Mouse (Mus musculus) gastrocnemius, postnatal 4 days (tissue): ENCODE data around the gene Fam213b. TPM values are rescaled to one million over a fixed set of nuclear protein-coding genes. Genes with fewer than 3 reads are reported as not detected.

Experiments
- DNase-seq, 2 experiments: peaks; one replicate each; pipeline ENCODE4 v3.0.0; 2021 to 2022; ENCODE audit warnings: low spot score in 2 of 2, mixed read lengths in 2 of 2
- long read RNA-seq, 2 experiments: library from polyadenylated mRNA; stranded (forward); transcript quantifications; one replicate each; pipeline ENCODE4 v2.0.0; 2021
- total RNA-seq, 2 experiments: library from RNA; stranded (reverse); gene quantifications; 2 replicates each; pipeline ENCODE4 v1.2.3; 2021

Gene Fam213b
- total RNA-seq: 100 to 1,000 TPM; 100 to 112 TPM
- long read RNA-seq, experiment 1, transcript Fam213b-201 (7 exons, 883 nt): major isoform, 73 of 78 reads
- long read RNA-seq, experiment 1, partial matches to known transcripts: 4 of 78 reads
- long read RNA-seq, experiment 1, other reads (novel, unspliced or antisense): 1 of 78 reads
- long read RNA-seq, experiment 2, transcript Fam213b-201 (7 exons, 883 nt): major isoform, 64 of 72 reads
- long read RNA-seq, experiment 2, partial matches to known transcripts: 3 of 72 reads
- long read RNA-seq, experiment 2, other reads (novel, unspliced or antisense): 5 of 72 reads

DNA sequence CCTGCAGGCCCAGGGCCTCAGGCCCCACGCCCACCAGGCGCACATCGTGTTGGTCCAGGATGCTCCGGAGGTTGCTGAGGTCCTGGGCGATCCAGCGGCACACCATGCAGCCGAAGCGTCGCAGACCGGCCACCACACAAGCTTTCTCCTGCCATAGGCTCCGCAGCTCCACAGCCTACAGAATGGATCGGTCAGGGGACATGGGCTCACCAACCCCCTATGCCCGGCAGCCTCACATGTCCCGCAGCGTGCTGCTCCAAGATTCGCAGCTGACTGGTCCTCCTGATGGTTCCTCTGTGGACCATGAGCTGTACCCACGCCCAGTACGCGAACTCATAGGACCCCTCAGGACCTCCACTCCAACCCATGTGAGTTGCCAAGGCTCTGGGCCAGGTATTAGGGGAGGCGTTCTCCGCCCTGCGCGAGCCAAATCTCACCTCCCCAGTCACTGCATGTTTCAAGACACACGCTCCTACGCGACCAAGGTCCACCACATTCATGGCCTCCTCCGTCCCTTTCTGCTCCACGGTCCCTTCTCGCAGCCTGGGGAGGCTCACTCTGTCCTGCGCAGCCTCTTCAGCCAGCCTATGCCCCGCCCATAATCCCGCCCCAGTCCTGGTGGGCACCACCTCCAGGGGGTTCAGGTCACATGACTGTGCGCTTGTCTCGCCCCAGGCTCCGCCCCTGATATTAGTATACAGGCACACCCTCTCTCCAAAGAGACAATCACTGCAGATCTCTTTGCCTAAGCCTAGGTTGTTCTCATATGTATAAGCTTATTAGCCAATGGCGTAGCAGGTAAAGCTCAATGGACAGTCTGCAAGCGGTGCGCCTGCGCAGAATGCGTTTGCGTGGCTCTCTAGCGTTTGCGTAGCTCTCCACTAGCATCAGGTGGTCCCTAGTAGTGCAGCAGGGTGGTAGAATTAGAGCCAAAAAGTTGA lies at the start of gene Fam213b:
Fam213b (minus strand) TSS at position 630 of the 941 bp plus-strand sequence.
- DNase-seq: peak in 1 of 2 experiments; percentile 64

DNA sequence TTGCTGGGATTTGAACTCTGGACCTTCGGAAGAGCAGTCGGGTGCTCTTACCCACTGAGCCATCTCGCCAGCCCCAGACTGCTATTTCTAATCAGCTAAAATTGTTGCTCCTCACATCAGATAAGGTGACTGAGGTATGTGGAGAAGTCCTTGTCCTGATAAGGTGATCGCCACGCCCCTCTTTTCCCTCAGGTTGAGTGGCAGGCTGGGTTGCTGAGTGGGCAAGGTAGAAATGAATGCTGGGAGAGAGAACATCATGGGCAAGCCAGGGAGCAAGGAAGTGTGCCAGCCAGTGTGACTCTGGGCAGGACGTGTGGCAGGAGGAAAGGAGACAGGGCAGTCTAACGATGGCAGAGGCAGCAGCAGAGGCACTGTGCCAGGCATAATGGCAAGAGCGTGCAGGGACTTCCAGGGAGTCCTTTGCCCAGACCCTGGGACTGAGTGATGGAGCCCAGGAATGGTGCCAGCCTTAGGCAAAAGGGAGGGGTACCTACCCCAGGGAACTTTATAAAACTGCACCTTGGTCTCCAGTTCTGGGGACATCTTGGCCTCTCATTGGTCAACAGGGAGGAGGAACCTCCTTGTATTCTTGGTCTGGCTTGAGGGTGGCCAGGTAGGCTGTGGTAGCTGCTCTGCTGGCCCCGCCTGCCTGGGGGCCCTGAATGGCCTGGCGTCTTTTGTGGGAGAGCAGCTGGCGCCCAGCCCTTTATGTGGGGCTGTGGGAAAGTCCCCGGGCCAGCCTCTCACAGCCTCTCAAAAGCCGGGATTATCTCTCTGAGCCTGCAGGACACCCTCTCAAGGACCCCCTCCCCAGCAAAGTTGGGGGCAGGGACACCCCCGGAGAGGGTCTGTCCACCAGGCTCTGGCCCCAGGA lies 49.4 kb upstream of the Fam213b start:
- no peak for DNase-seq

DNA sequence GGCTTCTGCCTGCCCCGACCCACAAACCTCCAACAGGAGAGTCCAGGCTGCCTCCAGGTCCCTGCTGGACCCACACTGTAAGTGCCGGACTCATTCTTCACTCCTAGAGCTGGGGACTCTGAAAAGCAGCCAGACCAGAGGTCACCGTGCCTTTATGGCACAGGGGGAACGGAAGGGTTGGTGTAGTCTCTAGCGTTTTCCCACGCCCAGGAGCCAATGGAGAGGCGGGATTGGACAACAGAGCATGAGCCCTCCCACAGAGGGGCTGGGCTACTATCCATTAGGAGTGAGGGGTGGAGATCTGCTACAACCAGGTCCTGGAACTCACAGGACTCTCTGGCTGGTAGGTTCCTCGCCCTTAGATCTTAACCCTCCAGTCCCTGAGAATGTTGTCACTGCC lies 47.4 kb upstream of the Fam213b start:
- peak in 1 of 2 experiments; percentile 52 for DNase-seq

DNA sequence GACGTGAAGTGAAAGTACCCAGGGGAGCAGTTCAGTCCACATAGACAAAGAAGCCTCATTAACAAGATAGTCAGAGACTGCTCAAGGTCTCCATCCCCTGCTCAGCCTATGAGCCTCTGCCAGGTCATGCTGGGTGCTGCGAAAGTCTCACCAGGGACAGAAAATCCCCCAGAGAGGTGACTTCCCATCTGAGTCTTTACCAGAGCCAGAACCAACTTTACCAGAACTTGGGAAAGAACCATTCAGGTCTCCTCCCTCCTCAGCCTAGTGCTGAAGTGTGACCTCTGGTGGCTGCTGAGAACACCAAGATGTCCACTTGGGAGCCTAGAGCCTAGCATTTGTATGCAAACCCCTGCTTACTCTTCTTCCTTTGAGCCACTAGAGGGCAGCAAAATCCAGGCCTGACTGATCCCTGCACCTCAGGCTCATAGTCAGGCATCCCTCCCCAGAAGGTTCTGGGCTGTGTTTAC lies 45.2 kb upstream of the Fam213b start:
- DNase-seq: peak in 1 of 2 experiments; percentile 71

DNA sequence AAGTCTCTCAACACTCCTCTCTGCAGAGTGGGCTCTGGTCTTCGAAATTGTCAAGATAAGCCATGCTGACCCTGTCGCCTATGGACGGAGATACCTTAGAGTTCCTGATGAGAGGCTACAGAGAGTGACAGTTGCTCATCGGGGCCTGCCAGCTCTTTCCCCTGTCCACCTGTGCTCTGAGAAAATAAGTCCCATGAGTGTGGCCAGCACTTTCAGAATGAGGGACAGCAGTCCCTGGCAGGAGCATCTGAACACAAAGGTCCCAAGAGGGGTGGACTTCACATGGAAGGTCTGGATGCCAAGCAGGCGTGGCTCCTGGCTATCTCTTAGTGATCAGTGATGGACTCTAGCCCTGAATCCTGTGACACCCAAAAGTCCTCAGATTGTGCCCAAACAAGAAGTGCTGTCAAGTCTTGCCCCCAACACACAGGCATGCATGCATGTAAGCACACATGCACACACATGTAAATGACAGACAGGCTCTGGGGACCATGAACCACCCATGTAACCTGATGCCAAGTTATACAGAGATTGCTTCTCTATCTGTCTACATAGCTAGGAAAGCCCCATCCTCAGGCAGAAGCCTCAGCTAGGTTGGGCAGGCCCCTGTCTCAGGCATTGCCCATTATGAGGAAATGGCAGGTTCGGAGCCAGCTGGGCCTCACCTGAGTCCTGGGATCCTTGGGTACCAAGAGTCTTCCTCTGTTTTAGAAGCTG lies 44.5 kb upstream of the Fam213b start:
- DNase-seq: no peak

DNA sequence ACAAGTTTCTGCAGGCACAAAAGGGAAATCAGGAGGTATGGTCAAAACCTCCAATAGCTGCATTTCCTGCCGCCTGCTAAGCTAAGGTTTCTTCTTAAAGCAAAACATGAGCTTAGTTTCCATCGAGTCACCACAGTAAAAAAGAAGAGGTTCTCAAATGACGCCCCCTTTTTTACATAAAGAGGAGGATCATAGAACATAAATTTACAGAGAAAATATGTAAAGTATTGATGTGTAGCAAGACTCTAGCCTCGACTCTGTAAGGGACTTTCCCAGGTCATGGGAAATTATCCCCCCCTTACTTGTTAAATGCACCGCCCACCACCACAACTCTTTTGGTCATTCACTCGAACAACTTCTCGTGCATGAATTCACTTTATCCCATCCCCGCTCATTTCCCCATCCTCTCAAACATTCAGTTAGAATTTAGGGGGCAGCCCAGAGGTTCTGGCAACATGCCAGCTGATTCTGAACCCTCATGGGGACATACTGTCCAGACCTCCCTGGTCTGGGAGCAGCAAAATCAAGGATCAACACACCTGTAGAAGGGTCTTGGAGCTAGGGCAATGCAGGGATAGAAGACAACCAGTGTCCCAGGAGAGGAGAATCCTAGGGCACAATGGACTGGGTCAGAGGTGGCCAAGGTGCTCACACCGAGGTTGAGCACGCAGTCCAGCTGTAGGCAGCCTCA lies 43.8 kb upstream of the Fam213b start:
- no peak for DNase-seq

DNA sequence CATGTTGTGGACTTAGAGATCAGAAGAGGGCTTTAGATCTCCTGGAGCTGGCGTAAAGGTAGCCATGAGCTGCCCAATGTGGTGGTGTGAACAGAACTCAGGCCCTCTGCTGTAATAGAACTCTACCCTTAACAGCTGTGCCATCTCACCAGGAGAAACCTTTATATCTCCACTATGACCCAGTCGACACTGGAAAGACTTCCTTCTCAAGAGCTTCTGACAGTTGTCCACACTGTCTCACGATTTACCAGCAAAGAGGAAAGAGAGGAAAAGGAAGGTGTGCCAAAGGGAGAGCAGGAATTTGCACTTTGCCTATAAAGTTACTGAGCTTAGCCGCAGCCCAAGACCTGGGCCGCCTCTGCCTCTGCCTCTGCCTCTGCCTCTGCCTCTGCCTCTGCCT lies 42.9 kb upstream of the Fam213b start:
- no peak for DNase-seq

DNA sequence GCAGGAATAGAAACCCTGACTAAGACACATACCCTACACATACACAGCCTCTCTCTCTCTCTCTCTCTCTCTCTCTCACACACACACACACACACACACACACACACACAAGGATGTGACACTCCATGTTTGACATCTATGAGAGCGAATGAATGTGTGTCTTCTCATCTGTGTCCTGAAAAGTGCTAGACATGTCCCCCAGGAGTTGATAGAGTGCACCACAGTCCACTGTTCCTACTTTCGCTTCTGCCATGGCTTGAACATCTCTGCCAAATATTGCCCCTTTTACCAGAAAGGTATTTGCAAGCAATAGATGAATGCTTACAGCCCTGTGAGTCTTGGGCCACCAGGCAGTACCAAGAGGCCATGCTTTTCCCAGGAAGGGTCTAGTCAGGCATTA lies 41.2 kb upstream of the Fam213b start:
- DNase-seq: no peak

DNA sequence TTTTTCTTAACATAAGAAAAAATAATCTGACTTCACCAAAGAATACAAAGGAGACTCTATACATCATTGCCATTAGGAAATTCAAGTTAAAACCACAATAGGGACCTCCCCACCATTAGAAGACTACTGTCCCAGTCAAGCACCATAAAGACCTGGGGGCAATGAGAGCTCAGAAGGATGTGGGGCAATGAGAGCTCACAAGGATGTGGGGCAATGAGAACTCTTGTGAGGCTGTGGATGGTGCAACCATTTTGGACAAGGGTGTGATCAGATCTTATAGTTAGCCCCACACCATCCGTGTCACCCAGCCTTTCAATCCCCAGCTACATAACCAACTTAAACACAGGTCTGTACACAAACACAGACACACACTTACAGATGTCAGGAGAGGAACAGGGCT lies 38.8 kb upstream of the Fam213b start:
- DNase-seq: no peak

DNA sequence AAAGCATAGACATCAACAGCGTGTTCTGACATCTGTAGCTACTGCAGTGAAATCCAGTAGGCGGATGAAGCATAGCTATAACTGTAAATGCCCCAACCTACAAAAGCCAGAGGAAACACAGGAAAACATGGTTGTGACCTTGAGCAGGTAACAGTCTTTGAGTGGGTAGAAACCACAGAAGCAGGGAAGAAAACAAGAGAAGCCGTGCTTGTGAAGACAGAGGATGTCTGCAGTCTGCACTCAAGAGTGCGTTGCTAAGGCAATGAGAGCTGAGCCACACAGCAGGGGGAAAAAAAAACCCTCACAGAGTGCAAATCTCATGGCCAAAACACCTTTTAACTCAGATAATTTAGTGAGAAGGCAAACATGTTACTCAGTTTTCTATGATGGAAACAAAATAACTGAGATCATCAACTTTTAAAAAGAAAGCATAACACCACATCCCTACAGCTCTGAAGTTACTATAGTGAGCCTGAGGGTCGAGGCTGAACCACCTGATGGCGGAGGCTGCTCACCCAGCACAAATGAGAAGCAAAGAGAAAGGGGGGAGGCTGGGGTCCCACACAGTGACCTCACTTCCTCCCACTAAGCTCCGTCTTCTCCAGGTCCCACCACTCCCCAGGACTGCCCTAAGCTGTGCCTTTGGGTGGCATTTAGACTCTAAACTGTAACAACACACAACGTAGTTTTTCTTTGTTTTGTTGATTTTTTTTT lies 37.8 kb upstream of the Fam213b start:
- no peak for DNase-seq

DNA sequence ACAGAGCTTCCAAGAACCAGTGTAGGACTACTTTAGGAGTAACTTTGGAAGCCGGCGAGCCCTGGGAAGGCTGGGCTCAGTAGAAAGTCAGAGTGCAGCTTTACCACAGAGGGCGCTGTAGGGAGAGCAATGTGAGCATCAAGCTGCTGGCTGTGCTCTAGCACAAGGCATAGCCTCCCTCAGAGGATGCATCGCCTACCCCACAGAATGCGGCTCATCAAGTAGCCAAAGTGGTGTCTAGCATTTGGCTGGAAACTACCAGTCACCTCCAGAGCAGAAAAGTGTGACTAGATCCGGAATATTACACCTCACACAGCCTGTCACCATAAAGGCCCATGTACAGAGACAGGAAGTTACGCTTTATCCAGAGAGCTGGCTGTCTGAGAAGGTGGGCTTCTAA lies 36.9 kb upstream of the Fam213b start:
- DNase-seq: no peak

DNA sequence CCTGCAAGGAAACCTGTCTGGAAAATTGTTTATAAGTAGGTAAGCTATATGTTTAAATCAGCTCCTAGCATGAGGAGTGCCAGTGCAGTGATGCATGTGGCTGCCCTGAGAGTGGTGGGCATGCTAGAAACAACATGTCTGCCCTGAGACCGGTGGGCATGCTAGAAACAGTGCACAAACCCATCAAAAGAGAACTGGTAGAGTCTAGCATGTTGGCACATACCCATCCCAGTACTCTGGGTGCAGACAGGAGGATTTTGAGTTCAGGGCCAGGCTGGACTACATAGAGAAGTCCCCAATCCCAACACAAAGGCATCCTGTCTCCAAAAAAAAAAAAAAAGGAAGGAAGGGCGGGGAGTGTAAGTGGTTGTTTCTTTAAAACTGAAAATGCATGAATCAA lies 35.9 kb upstream of the Fam213b start:
- DNase-seq: no peak

DNA sequence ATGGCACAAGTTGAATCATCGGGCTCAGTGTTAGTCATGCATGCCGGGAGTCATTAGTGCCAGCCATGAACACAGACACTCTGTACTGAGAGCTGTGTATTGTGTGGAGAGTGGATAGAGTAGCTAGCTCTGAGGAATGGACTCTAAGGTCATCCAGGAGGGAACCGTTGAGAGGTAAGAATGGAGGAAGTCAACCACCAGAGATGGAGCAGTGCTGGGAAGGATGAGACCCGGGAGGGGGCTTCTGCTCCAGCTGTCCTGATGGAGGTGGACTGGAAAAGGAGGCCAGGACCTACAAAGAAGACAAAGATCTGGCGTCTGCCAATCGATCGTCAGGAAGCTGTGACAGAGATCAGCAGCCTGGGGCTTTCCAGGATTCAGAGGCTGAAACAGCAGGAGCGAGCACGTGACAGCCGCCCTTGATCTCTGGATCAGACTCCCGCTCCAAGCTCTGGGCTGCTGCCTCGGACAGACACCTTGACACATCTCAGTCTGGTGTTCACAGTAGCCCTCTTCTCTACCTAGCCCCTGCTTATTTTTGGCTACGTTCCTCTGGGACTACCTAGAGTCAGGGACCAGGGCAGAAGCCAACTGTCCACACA lies 34.5 kb upstream of the Fam213b start:
- DNase-seq: no peak

DNA sequence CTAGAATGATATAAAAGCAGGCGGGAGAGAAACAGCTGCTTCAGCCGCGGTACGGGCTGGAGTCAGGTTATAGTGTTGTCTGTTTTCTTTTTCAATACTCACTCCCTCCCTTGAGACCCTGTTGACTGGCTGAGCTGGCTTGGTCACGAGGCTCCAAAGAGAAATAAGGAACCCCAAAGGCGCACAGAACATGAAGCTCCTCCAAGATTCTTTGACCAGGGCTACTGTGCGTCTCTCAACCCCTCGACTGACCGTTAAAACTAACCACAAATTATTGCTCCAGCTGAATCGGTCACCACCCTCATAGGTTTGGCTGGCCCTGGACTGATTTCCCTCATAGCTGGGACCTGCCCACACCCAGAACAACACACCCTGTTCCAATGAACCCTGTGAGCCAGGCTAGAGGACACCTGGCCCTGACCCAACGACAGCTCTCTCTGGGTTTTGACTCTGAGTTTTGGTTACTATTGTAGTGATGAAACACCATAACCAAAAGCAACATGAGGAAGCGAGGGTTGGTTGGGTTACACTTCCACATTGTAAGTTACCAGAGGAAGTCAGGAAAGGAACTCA lies 30.2 kb upstream of the Fam213b start:
- no peak for DNase-seq

DNA sequence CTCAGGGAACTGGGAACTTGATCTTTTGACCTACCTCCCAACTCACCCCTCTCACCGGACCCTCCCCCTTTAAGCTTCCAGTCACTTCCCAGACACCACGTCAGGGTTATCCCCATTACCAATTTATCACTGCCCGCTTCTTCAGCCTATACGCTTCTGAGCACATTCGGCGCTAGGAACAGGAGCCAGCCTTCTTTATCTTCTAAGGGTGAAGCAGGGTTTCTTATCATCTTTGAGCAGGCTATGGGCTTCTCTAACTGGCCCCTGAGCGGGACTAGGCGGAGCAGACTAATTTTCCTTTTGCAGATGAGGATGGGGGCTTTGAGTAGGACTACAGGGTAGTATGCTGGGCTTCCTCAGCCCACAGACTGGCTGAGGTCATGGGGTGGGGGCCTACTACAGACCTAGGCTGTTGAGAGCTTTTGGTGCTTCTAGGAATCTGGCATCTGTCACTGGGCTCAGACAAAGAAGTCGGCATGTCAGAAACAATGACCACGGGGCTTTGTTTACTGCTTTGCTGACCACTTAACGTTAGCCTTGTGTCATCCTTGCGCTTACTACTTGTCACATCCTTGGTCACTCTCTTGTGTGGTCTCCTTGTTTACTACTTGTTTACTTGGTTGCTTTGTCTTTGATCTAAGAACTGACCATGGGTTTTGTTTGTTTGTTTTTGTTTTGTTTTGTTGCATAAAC lies 29.6 kb upstream of the Fam213b start, which contains the start of gene Tnfrsf14:
Tnfrsf14 (minus strand) TSS at position 169 of the 693 bp plus-strand sequence.
- no peak for DNase-seq

DNA sequence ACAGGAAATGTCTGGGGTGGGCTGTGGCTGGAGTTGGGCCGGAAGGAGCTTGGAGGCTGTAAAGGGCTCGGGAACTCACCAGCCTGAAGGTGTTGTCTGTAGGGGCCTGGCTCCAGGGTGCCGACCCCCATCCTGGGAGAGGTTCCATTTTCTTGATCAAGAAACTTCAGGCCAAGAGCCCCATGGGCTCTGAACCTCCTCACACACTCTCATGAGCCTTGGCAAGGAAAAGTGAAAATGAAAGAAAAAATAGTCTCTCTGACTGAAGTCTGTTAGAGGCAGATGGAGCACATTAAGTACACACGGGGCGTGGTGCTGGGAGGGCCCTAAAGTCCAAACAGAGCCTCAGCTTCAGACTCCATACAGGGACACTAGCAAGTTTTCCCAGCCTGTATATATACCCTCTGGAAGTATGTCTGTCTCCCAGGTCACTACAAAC lies 29.0 kb upstream of the Fam213b start:
- no peak for DNase-seq

DNA sequence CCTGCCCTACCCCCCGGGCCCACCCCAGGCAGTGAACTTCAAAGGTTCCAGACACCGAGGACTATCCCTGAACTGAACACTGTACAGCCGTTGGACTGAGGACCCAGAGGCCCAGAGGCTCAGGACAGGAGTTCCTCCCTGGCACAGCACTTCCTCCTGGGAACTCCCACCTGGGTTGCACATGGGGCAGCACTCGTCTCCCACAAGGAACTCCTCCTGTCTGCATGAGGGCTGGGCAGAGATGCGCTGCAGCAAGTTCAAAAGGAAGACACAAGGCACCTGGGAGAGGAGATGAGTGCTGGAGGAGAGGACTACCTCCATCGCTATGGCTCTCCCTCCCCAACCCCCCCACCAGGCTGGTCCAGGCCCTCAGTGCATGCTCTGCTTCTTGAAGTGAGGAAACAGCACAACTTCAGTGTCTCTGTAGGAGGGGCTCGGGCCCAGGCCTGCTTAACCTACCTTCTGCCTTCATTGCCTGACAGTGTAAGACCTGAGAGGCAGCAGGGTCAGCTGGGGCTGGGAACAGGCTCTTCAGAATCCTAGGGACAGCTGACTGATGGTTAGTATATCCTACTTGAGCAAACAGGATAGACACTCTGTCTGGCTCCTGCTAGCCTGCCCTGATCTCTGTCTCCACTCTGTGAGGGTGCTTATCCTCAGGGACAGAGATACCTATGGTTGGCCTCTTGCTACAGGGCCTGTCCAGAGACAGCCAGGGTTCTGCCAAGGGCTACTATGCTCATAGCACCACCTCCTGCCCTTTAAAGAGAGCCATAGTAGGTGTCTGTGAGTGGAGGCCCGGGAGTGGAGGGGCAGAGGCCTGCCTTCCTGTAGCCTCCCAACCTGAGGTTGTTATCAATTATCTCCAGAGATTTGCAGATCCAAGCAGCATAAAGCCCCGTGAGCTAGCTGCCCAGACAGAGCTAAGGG lies 28.3 kb upstream of the Fam213b start:
- no peak for DNase-seq
